Mouse (Mus musculus): ENCODE measurements around the gene Rab3a. TPM values are rescaled to one million over a fixed set of nuclear protein-coding genes. Genes with fewer than 3 reads are reported as not detected.

The Rab3a gene
- polyA plus RNA-seq, 1 experiment, result 34.9 TPM

DNA sequence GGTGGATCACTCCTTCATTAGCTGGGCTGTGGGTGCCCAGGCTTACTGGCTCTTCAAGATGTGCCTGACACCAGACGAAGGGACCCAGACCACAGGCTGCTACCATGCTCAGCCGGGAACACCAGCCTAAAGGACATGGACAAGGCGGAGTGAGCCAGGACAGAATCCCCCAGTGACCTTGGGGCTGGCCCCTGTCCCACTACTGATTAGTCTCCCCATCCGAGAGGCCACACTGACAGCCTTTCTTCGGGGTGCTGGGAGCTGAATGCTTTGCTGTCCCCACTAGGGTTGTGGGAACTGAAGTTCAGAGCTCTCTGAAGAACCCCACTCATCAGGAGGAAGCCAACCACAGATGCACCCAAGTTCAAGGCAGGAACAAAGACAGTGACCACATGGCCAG, 20.7 kb downstream of the Rab3a start:
- no peak for TF ChIP-seq MYOG (IDR thresholded peaks at IDR 0.05; ENCODE audit: control insufficient read depth in 1 of 3, insufficient read depth in 1 of 3, insufficient read length in 2 of 3, low read depth in 2 of 3)
- TF ChIP-seq POLR2AphosphoS2 (IDR thresholded peaks at IDR 0.05; ENCODE audit: insufficient read length, low read depth), result no peak
- TF ChIP-seq MAX (IDR thresholded peaks at IDR 0.05; ENCODE audit: low read depth), result no peak
- no peak for TF ChIP-seq TCF12 (IDR thresholded peaks at IDR 0.05; ENCODE audit: insufficient read depth, poor library complexity, severe bottlenecking)
- TF ChIP-seq CEBPB (IDR thresholded peaks at IDR 0.05; ENCODE audit: insufficient read depth, poor library complexity, severe bottlenecking), result no peak
- no peak for TF ChIP-seq REST (IDR thresholded peaks at IDR 0.05; ENCODE audit: insufficient read depth, insufficient read length)
- no peak for TF ChIP-seq TCF3 (IDR thresholded peaks at IDR 0.05; ENCODE audit: insufficient read length, low read depth)
- no peak for TF ChIP-seq E2F4 (IDR thresholded peaks at IDR 0.05; ENCODE audit: insufficient read depth)
- no peak for TF ChIP-seq MYOD1 (IDR thresholded peaks at IDR 0.05; ENCODE audit: control insufficient read depth in 1 of 3, insufficient read length in 2 of 3, low read depth in 2 of 3)
- no peak for TF ChIP-seq SRF (IDR thresholded peaks at IDR 0.05; ENCODE audit: control insufficient read depth, insufficient read length, low read depth)
- no peak for TF ChIP-seq USF1 (IDR thresholded peaks at IDR 0.05; ENCODE audit: low read depth)
- TF ChIP-seq POLR2A (IDR thresholded peaks at IDR 0.05; ENCODE audit: insufficient read length, low read depth), result no peak
- Histone ChIP-seq H3K36me3 (ENCODE audit: control insufficient read depth, insufficient read depth) (no peaks in the 10 kb centered on the region), H3ac (ENCODE audit: control insufficient read depth, insufficient read length) (peak overlapping the region; percentile 44), H3K4me3 (peak overlapping the region; percentile 92), H3K27me3 (ENCODE audit: control insufficient read depth, insufficient read depth, insufficient read length) (no peaks in the 10 kb centered on the region), H3K4me2 (ENCODE audit: low read depth) (peak overlapping the region; percentile 93), H3K79me2 (ENCODE audit: control insufficient read depth, insufficient read depth) (peaks cover 21% of the 10 kb centered on the region)

DNA sequence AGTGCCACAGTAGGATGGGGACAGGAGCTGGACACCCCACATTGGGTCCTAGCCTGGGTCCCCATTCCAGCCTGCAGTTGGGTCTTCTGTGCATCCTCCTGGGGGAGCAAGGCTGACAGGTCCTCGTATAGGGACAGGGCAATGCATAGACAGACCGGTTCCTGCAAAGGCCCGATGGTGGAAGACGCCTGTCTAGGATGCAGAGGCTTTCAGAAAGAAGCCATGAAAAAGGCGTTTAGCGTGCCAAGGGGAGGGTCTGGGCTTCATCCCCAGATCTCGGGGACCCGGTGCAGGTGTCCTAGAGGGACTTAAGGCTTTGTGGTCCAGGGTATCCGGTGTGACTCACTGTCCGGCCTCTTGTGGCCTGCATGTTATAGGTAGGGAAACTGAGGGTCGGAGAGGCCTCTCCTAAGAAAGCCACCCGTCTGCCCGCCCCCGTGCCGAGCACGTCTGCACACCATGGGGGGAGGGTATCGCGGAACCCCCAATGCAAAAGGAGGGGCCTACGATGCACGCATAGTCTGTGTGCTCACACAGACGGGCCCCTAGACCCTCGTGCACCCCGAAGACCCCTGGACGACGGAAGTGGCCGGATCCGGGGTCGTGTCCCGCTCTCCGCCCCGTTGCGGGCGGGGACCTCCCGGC, 21.5 kb downstream of the Rab3a start:
- Histone ChIP-seq H3ac (ENCODE audit: control insufficient read depth, insufficient read length) (peak overlapping the region; percentile 44), H3K79me2 (ENCODE audit: control insufficient read depth, insufficient read depth) (peaks cover 21% of the 10 kb centered on the region), H3K4me3 (peak overlapping the region; percentile 92), H3K36me3 (ENCODE audit: control insufficient read depth, insufficient read depth) (no peaks in the 10 kb centered on the region), H3K4me2 (ENCODE audit: low read depth) (peak overlapping the region; percentile 93), H3K27me3 (ENCODE audit: control insufficient read depth, insufficient read depth, insufficient read length) (no peaks in the 10 kb centered on the region)
- TF ChIP-seq E2F4 (IDR thresholded peaks at IDR 0.05; ENCODE audit: insufficient read depth), result no peak
- no peak for TF ChIP-seq MYOD1 (IDR thresholded peaks at IDR 0.05; ENCODE audit: control insufficient read depth in 1 of 3, insufficient read length in 2 of 3, low read depth in 2 of 3)
- no peak for TF ChIP-seq POLR2A (IDR thresholded peaks at IDR 0.05; ENCODE audit: insufficient read length, low read depth)
- no peak for TF ChIP-seq USF1 (IDR thresholded peaks at IDR 0.05; ENCODE audit: low read depth)
- no peak for TF ChIP-seq TCF12 (IDR thresholded peaks at IDR 0.05; ENCODE audit: insufficient read depth, poor library complexity, severe bottlenecking)
- no peak for TF ChIP-seq TCF3 (IDR thresholded peaks at IDR 0.05; ENCODE audit: insufficient read length, low read depth)
- no peak for TF ChIP-seq POLR2AphosphoS2 (IDR thresholded peaks at IDR 0.05; ENCODE audit: insufficient read length, low read depth)
- TF ChIP-seq SRF (IDR thresholded peaks at IDR 0.05; ENCODE audit: control insufficient read depth, insufficient read length, low read depth), result no peak
- TF ChIP-seq MYOG (IDR thresholded peaks at IDR 0.05; ENCODE audit: control insufficient read depth in 1 of 3, insufficient read depth in 1 of 3, insufficient read length in 2 of 3, low read depth in 2 of 3), result no peak
- TF ChIP-seq CEBPB (IDR thresholded peaks at IDR 0.05; ENCODE audit: insufficient read depth, poor library complexity, severe bottlenecking), result no peak
- no peak for TF ChIP-seq REST (IDR thresholded peaks at IDR 0.05; ENCODE audit: insufficient read depth, insufficient read length)

DNA sequence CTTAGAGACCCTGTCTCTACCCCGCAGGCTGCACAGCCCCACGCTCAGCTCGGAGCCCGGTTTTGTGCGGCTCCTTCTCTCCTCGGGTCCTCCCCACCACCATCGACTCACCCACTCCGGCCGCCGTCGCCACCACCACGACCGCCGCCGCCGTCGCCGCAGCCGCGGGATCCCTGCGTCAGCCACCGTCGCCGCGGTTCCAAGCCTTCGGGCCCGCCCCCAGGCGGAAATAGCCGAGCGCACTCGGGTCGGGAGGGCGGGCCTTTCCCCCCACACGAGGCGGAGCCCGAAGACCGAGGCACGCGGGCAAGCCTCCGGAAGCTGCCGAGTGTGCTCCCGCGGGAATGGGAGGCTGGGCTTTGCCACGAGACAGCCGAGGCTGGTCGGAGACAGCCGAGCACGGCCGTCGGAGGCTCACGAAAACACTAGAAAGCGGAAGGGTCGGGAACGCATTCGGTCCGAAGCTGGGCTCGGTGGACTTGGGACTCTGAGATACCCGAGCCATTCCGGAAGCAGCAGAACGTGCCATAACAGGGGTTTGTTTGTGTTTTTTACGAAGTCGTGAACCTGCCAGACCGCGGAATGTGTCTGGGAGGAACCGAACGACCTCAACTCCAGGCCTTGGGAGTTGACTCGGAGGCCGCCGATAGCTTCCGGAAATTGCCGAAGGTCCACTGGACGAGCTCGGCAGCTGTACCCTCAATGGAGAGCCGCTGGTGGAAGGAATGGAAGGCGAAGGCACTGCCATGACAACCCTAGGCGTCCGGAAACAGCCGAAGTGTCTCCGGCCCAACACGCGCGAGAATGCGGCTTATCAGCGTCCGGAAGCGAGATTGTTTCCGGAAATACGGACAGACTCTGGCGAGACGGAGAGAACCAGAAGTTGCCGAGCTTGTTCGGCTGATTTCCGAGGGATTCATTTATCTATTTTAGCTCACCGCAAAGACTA, 22.3 kb downstream of the Rab3a start, which contains the start of gene Pik3r2:
Gene Pik3r2, minus strand, starts transcription at position 218 of the 949 bp plus-strand sequence.
- H3K27me3 ChIP-seq (ENCODE audit: control insufficient read depth, insufficient read depth, insufficient read length), result no peaks in the 10 kb centered on the region
- peak within 1 kb of the TSS; percentile 44 for H3ac ChIP-seq (ENCODE audit: control insufficient read depth, insufficient read length)
- H3K36me3 ChIP-seq (ENCODE audit: control insufficient read depth, insufficient read depth), result no peaks in the 10 kb centered on the region
- H3K4me2 ChIP-seq (ENCODE audit: low read depth), result peak within 1 kb of the TSS; percentile 93
- peaks cover 21% of the 10 kb centered on the region for H3K79me2 ChIP-seq (ENCODE audit: control insufficient read depth, insufficient read depth)
- H3K4me3 ChIP-seq, result peak within 1 kb of the TSS; percentile 92
- TF ChIP-seq E2F4 (IDR thresholded peaks at IDR 0.05; ENCODE audit: insufficient read depth) (no peak), MYOG (IDR thresholded peaks at IDR 0.05; ENCODE audit: control insufficient read depth in 1 of 3, insufficient read depth in 1 of 3, insufficient read length in 2 of 3, low read depth in 2 of 3) (peak in 1 of 3 experiments; percentile 29), MYOD1 (IDR thresholded peaks at IDR 0.05; ENCODE audit: control insufficient read depth in 1 of 3, insufficient read length in 2 of 3, low read depth in 2 of 3) (no peak), TCF12 (IDR thresholded peaks at IDR 0.05; ENCODE audit: insufficient read depth, poor library complexity, severe bottlenecking) (no peak), TCF3 (IDR thresholded peaks at IDR 0.05; ENCODE audit: insufficient read length, low read depth) (no peak), MAX (IDR thresholded peaks at IDR 0.05; ENCODE audit: low read depth) (no peak), REST (IDR thresholded peaks at IDR 0.05; ENCODE audit: insufficient read depth, insufficient read length) (no peak), USF1 (IDR thresholded peaks at IDR 0.05; ENCODE audit: low read depth) (no peak), POLR2A (IDR thresholded peaks at IDR 0.05; ENCODE audit: insufficient read length, low read depth) (peak; percentile 74), SRF (IDR thresholded peaks at IDR 0.05; ENCODE audit: control insufficient read depth, insufficient read length, low read depth) (no peak), CEBPB (IDR thresholded peaks at IDR 0.05; ENCODE audit: insufficient read depth, poor library complexity, severe bottlenecking) (no peak), POLR2AphosphoS2 (IDR thresholded peaks at IDR 0.05; ENCODE audit: insufficient read length, low read depth) (peak; percentile 64)

DNA sequence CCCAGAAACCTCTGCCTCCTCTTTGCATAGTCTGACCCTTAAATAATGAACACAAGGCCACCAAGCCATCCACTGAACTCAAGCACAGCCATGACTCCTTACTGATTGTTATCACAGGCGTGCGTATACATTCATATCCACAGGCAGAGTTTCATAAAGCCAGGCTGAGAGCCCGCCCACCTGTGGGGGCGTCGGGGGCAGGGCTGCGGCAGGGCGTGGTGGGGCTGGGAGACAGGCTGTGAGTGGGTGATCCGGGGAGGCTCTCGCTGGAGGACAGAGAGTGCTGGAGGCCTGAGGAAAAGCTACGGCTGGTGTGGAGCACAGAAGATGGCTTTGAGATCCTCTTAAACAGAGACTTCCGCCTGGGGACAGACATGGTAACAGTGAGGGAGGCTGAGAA, 25.6 kb downstream of the Rab3a start:
- H3K27me3 ChIP-seq (ENCODE audit: control insufficient read depth, insufficient read depth, insufficient read length), result no peaks in the 10 kb centered on the region
- H3K79me2 ChIP-seq (ENCODE audit: control insufficient read depth, insufficient read depth), result peaks cover 19% of the 10 kb centered on the region
- H3K4me2 ChIP-seq (ENCODE audit: low read depth), result no peak overlapping the region
- no peak for TF ChIP-seq MYOD1 (IDR thresholded peaks at IDR 0.05; ENCODE audit: control insufficient read depth in 1 of 3, insufficient read length in 2 of 3, low read depth in 2 of 3)
- TF ChIP-seq E2F4 (IDR thresholded peaks at IDR 0.05; ENCODE audit: insufficient read depth), result no peak
- no peak for TF ChIP-seq REST (IDR thresholded peaks at IDR 0.05; ENCODE audit: insufficient read depth, insufficient read length)
- H3ac ChIP-seq (ENCODE audit: control insufficient read depth, insufficient read length), result no peak overlapping the region
- no peak overlapping the region for H3K4me3 ChIP-seq
- no peaks in the 10 kb centered on the region for H3K36me3 ChIP-seq (ENCODE audit: control insufficient read depth, insufficient read depth)

All from myocyte (in vitro differentiated cells).